Mouse (Mus musculus): ENCODE data around the gene Mcoln2. TPM values are rescaled to one million over a fixed set of nuclear protein-coding genes. Genes with fewer than 3 reads are reported as not detected.
"Not testable (repeated sequence)": the region's sequence is repeated elsewhere in the genome, so short reads cannot be mapped to it uniquely, and the experiment has no call there.

Mcoln2 gene
- polyA plus RNA-seq, 1 experiment from 2014 or later = 8.8 TPM

DNA sequence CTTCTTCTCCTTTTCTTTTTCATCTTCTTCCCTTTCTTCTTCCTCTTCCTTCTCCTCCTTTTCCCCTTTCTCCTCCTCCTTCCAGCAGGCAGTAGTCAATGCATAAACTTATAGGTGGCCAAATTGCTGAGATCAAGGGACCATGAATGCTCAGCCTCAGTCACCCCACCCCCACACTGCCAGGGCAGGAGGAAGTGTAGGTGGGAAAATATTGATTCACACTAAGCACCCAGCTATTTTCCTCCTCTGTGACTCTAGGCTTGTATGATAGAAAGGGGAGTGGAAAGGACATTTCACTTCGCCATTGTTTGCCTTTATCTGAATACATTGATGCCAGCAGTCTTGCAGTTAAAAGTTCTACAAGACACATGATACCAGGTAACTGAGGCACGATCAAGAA lies 57.8 kb downstream of the Mcoln2 start:
- 51% methylated on average over 2 of the region's 2 CpGs for WGBS

GRCm38 (mm10) chr3:146209759-146210158 lies 60.1 kb downstream of the Mcoln2 start:
- H3K27me3 ChIP-seq (replicated peaks; ENCODE audit: control insufficient read depth, insufficient read depth, low read length); H3K4me3 ChIP-seq (ENCODE audit: low read length); H3K27ac ChIP-seq (ENCODE audit: low read length); H3K4me2 ChIP-seq (ENCODE audit: low read depth, low read length); ATAC-seq; H3K4me1 ChIP-seq (ENCODE audit: control insufficient read depth, insufficient read depth, low read length); H3K9ac ChIP-seq (ENCODE audit: low read depth, low read length); H3K36me3 ChIP-seq (ENCODE audit: control insufficient read depth, insufficient read depth, low read length); H3K9me3 ChIP-seq (ENCODE audit: control insufficient read depth, low read length): not testable (repeated sequence)
- 93% methylated on average over 8 of the region's 8 CpGs for WGBS

More for the DNA sequence above, 57.8 kb downstream of the Mcoln2 start:
- Histone ChIP-seq H3K4me1 (ENCODE audit: control insufficient read depth, insufficient read depth, low read length) (no peaks in the 10 kb centered on the region), H3K9ac (ENCODE audit: low read depth, low read length) (no peak overlapping the region), H3K27me3 (replicated peaks; ENCODE audit: control insufficient read depth, insufficient read depth, low read length) (no peaks in the 10 kb centered on the region), H3K36me3 (ENCODE audit: control insufficient read depth, insufficient read depth, low read length) (no peaks in the 10 kb centered on the region), H3K4me3 (ENCODE audit: low read length) (no peak overlapping the region), H3K27ac (ENCODE audit: low read length) (no peak overlapping the region), H3K4me2 (ENCODE audit: low read depth, low read length) (no peak overlapping the region), H3K9me3 (ENCODE audit: control insufficient read depth, low read length) (no peaks in the 10 kb centered on the region)
- ATAC-seq = 0 out of 2 replicates have a peak, but pooled peaks have one; percentile 45

GRCm38 (mm10) chr3:146211141-146211747 lies 61.6 kb downstream of the Mcoln2 start:
- no peaks in the 10 kb centered on the region for H3K9me3 ChIP-seq (ENCODE audit: control insufficient read depth, low read length)
- H3K36me3 ChIP-seq (ENCODE audit: control insufficient read depth, insufficient read depth, low read length) = no peaks in the 10 kb centered on the region
- no peaks in the 10 kb centered on the region for H3K4me1 ChIP-seq (ENCODE audit: control insufficient read depth, insufficient read depth, low read length)
- H3K4me2 ChIP-seq (ENCODE audit: low read depth, low read length) = no peak overlapping the region
- no peaks in the 10 kb centered on the region for H3K27me3 ChIP-seq (replicated peaks; ENCODE audit: control insufficient read depth, insufficient read depth, low read length)
- no peak overlapping the region for H3K4me3 ChIP-seq (ENCODE audit: low read length)
- no peak overlapping the region for H3K9ac ChIP-seq (ENCODE audit: low read depth, low read length)
- no peak for ATAC-seq
- H3K27ac ChIP-seq (ENCODE audit: low read length) = no peak overlapping the region
- WGBS = 90% methylated on average over 4 of the region's 4 CpGs

- no peak overlapping the region for H3K27ac ChIP-seq (ENCODE audit: low read length)
- no peak for ATAC-seq
- no peak overlapping the region for H3K4me3 ChIP-seq (ENCODE audit: low read length)
- no peaks in the 10 kb centered on the region for H3K4me1 ChIP-seq (ENCODE audit: control insufficient read depth, insufficient read depth, low read length)
- H3K27me3 ChIP-seq (replicated peaks; ENCODE audit: control insufficient read depth, insufficient read depth, low read length) = no peaks in the 10 kb centered on the region
- H3K9ac ChIP-seq (ENCODE audit: low read depth, low read length) = no peak overlapping the region
- WGBS = 82% methylated on average over 2 of the region's 2 CpGs
- no peaks in the 10 kb centered on the region for H3K9me3 ChIP-seq (ENCODE audit: control insufficient read depth, low read length)
- no peak overlapping the region for H3K4me2 ChIP-seq (ENCODE audit: low read depth, low read length)
- no peaks in the 10 kb centered on the region for H3K36me3 ChIP-seq (ENCODE audit: control insufficient read depth, insufficient read depth, low read length)
These were observed 62.3 kb downstream of the Mcoln2 start for GRCm38 (mm10) chr3:146211964-146212363.

- Histone ChIP-seq H3K27ac (ENCODE audit: low read length) (no peak overlapping the region), H3K9me3 (ENCODE audit: control insufficient read depth, low read length) (no peaks in the 10 kb centered on the region), H3K27me3 (replicated peaks; ENCODE audit: control insufficient read depth, insufficient read depth, low read length) (no peaks in the 10 kb centered on the region), H3K4me2 (ENCODE audit: low read depth, low read length) (peak overlapping the region; percentile 32; the same call in 1 of the 2 replicates), H3K9ac (ENCODE audit: low read depth, low read length) (0 out of 2 replicates have a peak overlapping the region, but pooled peaks have one; percentile 37), H3K4me1 (ENCODE audit: control insufficient read depth, insufficient read depth, low read length) (no peaks in the 10 kb centered on the region), H3K4me3 (ENCODE audit: low read length) (0 out of 2 replicates have a peak overlapping the region, but pooled peaks have one; percentile 2), H3K36me3 (ENCODE audit: control insufficient read depth, insufficient read depth, low read length) (no peaks in the 10 kb centered on the region)
- ATAC-seq = no peak
- 40% methylated on average over 5 of the region's 5 CpGs for WGBS
These were observed 63.7 kb downstream of the Mcoln2 start for GRCm38 (mm10) chr3:146213336-146213735.

DNA sequence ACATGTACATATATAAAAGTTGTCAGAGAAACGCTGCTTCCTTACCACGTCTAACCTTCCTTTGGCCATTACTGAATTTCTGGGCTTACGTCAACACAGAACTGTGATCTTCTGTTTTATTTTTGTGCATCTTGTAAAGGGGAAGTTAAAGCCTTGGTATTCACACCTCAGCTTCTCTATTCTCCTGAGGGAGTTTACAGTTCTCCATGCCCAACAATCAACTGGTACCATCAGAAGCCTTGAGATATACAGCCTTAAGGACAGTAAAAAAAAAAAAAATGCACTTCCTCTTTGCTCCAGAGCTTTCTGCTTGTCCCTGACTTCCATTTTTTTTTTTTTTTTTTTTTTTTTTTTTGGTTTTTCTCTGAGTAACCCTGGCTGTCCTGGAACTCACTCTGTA lies 66.9 kb downstream of the Mcoln2 start:
- Histone ChIP-seq H3K9me3 (ENCODE audit: control insufficient read depth, low read length) (no peaks in the 10 kb centered on the region), H3K27ac (ENCODE audit: low read length) (no peak overlapping the region), H3K27me3 (replicated peaks; ENCODE audit: control insufficient read depth, insufficient read depth, low read length) (peaks cover 7% of the 10 kb centered on the region; the same call in 1 of the 2 replicates), H3K4me1 (ENCODE audit: control insufficient read depth, insufficient read depth, low read length) (no peaks in the 10 kb centered on the region), H3K9ac (ENCODE audit: low read depth, low read length) (no peak overlapping the region), H3K36me3 (ENCODE audit: control insufficient read depth, insufficient read depth, low read length) (no peaks in the 10 kb centered on the region), H3K4me3 (ENCODE audit: low read length) (no peak overlapping the region), H3K4me2 (ENCODE audit: low read depth, low read length) (no peak overlapping the region)
- ATAC-seq = no peak
- WGBS = 92% methylated on average over 3 of the region's 3 CpGs

- Histone ChIP-seq H3K9ac (ENCODE audit: low read depth, low read length) (peak within 1 kb of the TSS; percentile 68), H3K27me3 (replicated peaks; ENCODE audit: control insufficient read depth, insufficient read depth, low read length) (peaks cover 11% of the 10 kb centered on the region; the same call in 1 of the 2 replicates), H3K36me3 (ENCODE audit: control insufficient read depth, insufficient read depth, low read length) (no peaks in the 10 kb centered on the region), H3K27ac (ENCODE audit: low read length) (no peak within 1 kb of the TSS), H3K4me2 (ENCODE audit: low read depth, low read length) (peak within 1 kb of the TSS; percentile 93), H3K4me1 (ENCODE audit: control insufficient read depth, insufficient read depth, low read length) (peaks cover 5% of the 10 kb centered on the region), H3K4me3 (ENCODE audit: low read length) (peak within 1 kb of the TSS; percentile 60), H3K9me3 (ENCODE audit: control insufficient read depth, low read length) (no peaks in the 10 kb centered on the region)
- WGBS = under 1% methylated on average over 73 of the region's 73 CpGs
- peak; percentile 84 for ATAC-seq
These were observed 71.3 kb downstream of the Mcoln2 start, which contains the start of gene Lpar3 for GRCm38 (mm10) chr3:146220776-146221486. Lpar3 (plus strand) TSS chr3:146220963.

DNA sequence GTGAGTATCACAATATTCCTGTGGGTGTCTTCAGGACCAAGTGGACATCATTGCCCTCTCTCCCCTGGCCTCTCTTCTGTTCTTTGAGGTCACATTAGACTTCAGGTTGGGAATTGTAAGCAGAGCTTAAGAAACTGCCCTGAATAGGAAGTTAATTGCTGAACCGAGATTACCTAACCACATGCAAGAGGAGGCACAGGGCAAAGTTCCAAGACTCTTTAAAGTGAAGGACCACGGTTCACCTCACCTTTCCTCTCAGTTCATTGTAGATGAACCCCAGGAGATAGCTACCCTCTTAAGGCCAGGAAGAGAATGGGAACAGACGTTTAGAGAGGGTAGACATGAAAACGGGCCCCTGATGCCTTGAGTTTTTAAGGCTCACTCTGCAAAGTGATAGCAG lies 74.6 kb downstream of the Mcoln2 start:
- H3K27ac ChIP-seq (ENCODE audit: low read length) = no peak overlapping the region; the same call in 1 of the 2 replicates
- peaks cover 11% of the 10 kb centered on the region; the same call in 1 of the 2 replicates for H3K27me3 ChIP-seq (replicated peaks; ENCODE audit: control insufficient read depth, insufficient read depth, low read length)
- no peak overlapping the region for H3K4me3 ChIP-seq (ENCODE audit: low read length)
- 57% methylated on average over 4 of the region's 4 CpGs for WGBS
- peak; percentile 43 for ATAC-seq
- H3K9ac ChIP-seq (ENCODE audit: low read depth, low read length) = no peak overlapping the region
- no peak overlapping the region for H3K4me2 ChIP-seq (ENCODE audit: low read depth, low read length)
- H3K4me1 ChIP-seq (ENCODE audit: control insufficient read depth, insufficient read depth, low read length) = peaks cover 5% of the 10 kb centered on the region
- no peaks in the 10 kb centered on the region for H3K9me3 ChIP-seq (ENCODE audit: control insufficient read depth, low read length)
- no peaks in the 10 kb centered on the region for H3K36me3 ChIP-seq (ENCODE audit: control insufficient read depth, insufficient read depth, low read length)

- ATAC-seq = no peak
These were observed 75.6 kb downstream of the Mcoln2 start for GRCm38 (mm10) chr3:146225061-146225761.

More at GRCm38 (mm10) chr3:146225061-146225761, 75.6 kb downstream of the Mcoln2 start:
- no peaks in the 10 kb centered on the region for H3K9me3 ChIP-seq (ENCODE audit: control insufficient read depth, low read length)
- H3K27me3 ChIP-seq (replicated peaks; ENCODE audit: control insufficient read depth, insufficient read depth, low read length) = peaks cover 10% of the 10 kb centered on the region; the same call in 1 of the 2 replicates
- no peak overlapping the region for H3K4me3 ChIP-seq (ENCODE audit: low read length)
- no peak overlapping the region for H3K9ac ChIP-seq (ENCODE audit: low read depth, low read length)
- no peak overlapping the region for H3K27ac ChIP-seq (ENCODE audit: low read length)
- peaks cover 5% of the 10 kb centered on the region for H3K4me1 ChIP-seq (ENCODE audit: control insufficient read depth, insufficient read depth, low read length)
- H3K36me3 ChIP-seq (ENCODE audit: control insufficient read depth, insufficient read depth, low read length) = no peaks in the 10 kb centered on the region
- no peak overlapping the region for H3K4me2 ChIP-seq (ENCODE audit: low read depth, low read length)
- 82% methylated on average over 7 of the region's 7 CpGs for WGBS

All from intestine, embryonic 16.5 days (tissue).